Mouse (Mus musculus) megakaryocyte progenitor cell, adult 5-6 weeks (primary cell): Measurements from ENCODE around the gene Zbtb18. TPM values are rescaled to one million over a fixed set of nuclear protein-coding genes. Genes with fewer than 3 reads are reported as not detected.
"Not testable (repeated sequence)": the region's sequence is repeated elsewhere in the genome, so short reads cannot be mapped to it uniquely, and the experiment has no call there.

Experiments
- ATAC-seq: replicated peaks from 2 replicates; pipeline ENCODE4 v1.8.0; 2016; ENCODE audit warnings: mild to moderate bottlenecking, moderate TSS enrichment, inconsistent platforms; ENCODE audit not compliant: poor library complexity
- total RNA-seq, 2 experiments: library from RNA; stranded (forward) in 1 of 2; stranded (reverse) in 1 of 2; fragments of 157-497, 149-512 nt in 1 of 2; fragments of 200-1000 nt in 1 of 2; gene quantifications; 2 replicates each; pipeline versions ENCODE4 v1.2.3 to v1.2.4; 2015 to 2017

The Zbtb18 gene
- total RNA-seq, 2 experiments from 2014 or later: 55.8 to 59.1 TPM

DNA sequence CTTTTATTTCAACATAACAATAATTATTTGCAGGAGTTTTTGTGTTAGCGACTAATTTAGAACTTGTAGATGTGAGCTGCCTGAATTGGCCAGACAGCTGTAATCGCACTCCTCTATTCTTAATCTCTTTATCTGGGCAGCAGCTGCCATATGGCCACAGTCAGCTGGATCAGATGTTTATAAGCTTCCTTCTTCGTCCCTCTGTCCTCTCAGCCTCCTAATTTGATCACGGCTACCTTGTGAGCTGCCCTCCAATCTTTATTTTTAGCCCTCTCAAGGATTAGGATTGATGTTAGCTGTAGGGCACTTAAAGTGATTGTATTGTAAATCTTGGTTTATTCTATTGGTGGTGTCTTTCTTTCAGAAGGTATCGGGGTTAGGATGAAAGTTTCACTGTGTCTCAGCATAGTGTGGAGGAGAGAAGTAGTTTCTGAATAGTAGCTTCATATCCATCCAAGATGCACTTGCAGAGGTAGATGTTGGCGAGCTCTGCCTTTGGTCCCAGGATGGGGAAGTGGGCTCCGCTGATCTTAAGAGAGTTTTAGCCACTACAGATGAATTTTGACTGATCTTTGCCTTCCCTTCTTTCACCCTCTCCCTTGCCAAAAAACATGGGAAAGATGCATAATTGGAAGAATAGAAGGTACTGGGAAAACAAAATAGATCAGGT, 3.4 kb downstream of the Zbtb18 start:
- ATAC-seq: no peak

DNA sequence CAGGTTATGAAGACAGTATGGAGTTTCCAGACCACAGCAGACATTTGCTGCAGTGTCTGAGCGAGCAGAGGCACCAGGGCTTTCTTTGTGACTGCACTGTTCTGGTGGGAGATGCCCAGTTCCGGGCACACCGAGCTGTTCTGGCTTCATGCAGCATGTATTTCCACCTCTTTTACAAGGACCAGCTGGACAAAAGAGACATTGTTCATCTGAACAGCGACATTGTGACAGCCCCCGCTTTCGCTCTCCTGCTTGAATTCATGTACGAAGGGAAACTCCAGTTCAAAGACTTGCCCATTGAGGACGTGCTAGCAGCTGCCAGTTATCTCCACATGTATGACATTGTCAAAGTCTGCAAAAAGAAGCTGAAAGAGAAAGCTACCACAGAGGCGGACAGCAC, 4.9 kb downstream of the Zbtb18 start:
- no peak for ATAC-seq

DNA sequence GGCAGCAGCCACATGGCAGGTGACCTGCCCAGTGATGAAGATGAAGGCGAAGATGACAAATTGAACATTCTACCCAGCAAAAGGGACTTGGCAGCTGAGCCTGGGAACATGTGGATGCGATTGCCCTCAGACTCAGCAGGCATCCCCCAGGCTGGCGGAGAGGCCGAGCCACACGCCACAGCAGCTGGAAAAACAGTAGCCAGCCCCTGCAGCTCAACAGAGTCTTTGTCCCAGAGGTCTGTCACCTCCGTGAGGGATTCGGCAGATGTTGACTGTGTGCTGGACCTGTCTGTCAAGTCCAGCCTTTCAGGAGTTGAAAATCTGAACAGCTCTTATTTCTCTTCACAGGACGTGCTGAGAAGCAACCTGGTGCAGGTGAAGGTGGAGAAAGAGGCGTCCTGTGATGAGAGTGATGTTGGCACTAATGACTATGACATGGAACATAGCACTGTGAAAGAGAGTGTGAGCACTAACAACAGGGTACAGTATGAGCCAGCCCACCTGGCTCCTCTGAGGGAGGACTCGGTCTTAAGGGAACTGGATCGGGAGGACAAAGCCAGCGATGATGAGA, 5.5 kb downstream of the Zbtb18 start:
- no peak for ATAC-seq

DNA sequence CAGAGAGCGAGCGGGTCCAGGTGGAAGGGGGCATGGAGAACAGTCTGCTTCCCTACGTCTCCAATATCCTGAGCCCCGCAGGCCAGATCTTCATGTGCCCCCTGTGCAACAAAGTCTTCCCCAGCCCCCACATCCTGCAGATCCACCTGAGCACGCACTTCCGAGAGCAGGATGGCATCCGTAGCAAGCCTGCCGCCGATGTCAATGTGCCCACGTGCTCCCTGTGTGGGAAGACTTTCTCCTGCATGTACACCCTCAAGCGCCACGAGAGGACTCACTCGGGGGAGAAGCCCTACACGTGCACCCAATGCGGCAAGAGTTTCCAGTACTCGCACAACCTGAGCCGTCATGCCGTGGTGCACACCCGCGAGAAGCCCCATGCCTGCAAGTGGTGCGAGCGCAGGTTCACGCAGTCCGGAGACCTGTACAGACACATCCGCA, 6.0 kb downstream of the Zbtb18 start:
- ATAC-seq: no peak

DNA sequence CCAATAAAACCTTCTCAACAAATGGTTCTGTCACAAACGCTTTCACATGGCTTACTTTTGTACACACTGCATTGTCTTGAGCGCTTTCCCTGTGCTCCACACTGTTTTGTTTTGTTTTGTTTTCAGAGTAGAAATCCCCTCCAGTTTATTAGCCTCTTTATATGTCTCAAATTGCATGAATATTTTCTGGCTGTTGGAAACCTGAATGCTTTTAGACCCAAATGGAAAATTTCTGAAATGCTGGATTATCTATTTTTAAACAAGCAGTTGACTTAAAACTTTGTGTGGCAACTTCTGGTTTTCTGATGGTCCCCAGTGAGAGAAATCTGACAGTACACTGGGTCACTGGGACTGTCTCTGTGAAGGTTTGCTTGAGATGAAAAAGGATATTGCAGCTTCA, 6.8 kb downstream of the Zbtb18 start:
- ATAC-seq: no peak

DNA sequence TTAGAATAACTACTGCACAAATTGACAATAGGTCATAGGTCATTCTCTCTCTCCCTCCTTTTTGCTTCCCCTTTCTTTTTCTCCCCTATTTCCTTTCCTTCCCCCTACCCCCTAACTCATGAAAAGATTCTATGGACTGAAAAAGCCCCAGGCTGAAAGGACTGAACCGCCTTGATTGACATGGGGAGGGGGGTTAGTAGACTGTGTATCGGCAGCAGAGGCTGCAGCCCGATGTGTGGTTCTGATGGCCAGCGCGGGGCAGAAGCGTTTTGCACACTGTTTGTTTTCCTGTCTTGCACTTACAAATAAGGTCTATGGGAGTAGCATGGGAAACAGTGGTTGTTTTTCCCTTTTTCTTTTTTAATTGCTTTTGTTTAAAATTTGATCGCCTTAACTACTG, 7.7 kb downstream of the Zbtb18 start:
- ATAC-seq: not testable (repeated sequence)

DNA sequence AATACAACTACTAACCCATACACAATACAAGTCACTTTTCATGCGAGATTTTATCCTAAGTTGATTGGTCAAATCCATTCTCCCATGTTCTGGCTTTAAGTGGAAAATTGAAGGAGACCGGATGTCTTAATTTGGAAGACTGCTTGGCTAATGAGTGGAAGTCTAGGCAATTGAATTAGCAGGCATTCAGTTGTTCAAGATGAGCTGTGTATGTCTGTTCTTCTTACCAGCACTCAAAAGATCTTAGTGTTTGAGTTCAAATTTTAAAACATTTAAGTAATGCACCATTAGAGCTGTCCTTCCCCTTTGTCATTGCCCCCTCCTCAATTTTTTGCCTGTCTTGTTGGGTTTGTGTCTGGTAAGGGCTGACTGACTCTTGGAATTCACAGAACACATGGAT, 8.9 kb downstream of the Zbtb18 start:
- ATAC-seq: no peak

DNA sequence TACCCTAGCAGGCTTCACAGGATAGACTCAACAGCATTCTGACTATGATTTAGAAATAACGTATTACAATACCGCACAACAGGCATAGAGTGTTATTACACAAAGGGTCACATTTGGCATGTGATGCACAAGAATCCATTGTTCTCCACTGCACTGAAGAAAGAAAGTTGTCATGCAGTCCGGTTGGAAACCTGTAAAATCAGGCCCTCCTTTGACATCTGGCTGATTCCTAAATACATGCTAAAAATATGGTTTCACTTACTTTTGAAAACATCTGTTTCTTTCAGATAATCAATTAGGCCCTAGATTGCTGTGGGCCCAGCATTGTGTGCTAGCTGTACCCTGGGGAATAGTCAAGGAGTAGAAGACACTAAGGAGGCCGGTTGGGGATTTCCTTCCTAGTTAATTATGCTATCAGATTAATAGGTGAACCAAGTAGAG, 9.9 kb downstream of the Zbtb18 start:
- no peak for ATAC-seq

DNA sequence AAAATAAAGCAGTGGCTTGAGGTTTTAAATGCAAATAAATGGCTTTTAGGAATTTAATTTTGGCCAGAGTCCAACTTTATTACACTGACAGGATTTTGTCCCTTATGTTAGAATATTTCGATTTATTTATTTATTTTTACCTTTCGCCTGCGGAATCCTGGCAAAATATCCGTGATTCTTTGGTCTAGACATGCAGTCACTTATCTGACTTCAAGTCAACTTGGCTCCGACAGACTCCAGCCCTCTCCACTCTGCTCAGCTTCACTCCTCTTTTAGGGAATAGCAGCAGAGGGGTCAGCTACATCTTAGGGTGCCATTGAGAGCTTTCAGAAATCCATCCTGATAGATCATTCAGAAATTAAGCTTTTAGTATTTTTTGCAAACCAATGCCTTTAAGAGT, 10.8 kb downstream of the Zbtb18 start:
- ATAC-seq: no peak

DNA sequence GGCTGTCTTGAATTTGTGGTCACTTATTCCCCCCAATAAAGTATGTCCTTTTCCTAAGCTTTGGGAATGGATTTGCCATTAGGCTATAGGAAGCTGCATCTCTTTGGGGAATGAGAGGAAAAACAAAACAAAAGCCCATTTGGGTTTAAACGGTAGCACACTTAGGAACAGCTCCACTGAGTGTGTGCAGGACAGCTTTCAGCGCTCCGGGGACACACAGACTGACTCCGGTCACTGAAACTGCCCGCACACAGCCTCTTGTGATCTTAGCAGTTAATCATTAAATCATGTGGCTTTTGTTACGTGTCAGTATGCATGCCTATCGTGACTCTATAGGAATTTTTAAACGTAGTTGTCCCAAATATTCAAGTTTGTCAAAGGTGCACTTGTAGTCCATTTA, 11.7 kb downstream of the Zbtb18 start:
- ATAC-seq: no peak

DNA sequence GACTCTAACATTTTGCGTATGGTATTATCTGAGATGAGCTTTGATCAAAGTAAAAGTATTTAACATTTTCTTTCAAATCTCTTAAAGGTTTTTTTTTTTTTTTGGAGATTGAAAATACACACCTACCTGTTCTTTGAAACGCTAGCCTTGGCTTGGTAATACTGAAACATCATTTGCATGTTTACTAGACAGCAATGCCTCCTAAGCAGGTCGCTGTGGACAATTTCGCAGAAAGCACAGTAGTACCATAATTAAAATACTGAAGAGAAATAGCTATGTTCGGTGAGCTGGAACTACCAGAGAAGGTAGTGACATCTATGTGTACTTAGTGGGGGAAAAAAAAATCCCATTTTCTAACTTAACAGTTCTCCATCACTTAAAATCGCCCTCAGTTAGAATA, 12.3 kb downstream of the Zbtb18 start:
- ATAC-seq: no peak

DNA sequence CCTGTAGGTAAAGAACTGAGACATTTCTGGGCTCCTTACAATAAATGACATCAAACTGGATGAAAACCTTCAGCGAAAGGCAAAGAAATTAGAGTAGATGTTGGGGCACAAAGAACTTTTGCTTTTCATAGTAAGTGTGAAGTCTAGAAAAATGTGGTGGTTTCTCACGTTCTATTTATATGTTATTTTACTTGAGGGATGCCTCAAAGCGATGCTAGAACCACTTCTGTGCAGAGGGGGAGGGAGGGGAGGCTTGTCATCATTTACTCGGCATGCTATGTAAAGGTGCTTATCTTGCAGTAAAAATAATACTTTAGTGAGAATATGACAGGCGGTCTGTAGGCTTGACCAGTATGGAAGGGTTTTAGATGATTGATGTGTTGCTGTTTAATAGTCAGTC, 13.3 kb downstream of the Zbtb18 start:
- no peak for ATAC-seq

DNA sequence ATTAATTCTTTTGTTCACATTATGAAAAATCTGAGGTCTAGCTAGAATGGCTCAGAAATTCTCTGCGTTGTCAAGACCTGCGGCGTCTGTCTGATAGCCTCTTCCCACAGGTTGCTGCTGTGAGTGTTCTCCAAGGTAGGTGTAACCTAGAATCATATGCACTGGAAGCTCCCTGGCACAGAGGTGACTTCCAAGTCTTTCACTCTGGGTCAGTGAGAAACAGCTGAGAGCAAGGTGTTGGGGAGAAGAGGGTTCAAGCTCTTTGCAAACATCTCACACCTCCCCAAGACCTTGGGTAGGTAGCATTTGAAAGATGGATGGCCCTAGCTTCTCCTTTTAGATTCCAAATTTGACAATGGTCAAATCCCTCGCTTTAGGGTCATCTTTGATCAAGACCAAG, 14.1 kb downstream of the Zbtb18 start:
- ATAC-seq: no peak

DNA sequence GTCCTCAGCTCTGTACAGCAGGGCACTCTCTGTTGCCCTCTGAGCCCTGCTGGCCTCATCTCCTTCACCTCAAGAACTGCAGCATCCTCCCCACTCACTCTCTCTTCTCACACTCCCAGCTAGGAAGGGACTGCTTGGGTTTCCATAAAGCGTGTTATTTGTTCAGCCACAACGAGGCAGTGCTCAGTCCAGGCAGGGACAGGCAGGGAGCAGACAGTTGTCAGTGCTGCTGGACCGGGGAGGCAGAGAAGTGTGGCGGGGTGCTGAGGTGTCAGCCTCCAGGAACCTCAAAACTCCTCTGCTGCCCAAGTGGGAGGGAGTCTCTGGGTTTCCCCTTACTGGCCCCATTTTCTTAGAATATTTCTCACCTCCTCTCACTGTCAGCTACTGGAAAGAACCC, 14.6 kb downstream of the Zbtb18 start:
- ATAC-seq: peak; percentile 44

DNA sequence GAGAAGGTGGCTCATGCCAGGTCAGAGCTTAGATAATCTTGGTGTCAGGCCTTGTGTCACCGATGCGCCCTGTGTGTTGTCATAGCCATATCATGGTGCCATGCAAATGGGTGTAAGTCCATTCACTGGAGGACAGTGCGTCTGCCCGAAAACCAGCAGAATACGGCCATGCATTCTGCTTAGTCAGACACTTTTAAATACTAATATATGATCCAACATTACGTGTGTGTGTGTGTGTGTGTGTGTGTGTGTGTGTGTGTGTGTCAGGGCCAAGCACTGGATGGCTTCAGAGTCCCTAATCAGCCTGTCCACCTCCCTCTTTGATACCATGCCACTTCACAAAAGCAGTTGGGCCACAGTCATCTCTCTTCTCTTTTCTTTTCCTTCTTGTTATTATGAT, 15.8 kb downstream of the Zbtb18 start:
- no peak for ATAC-seq

DNA sequence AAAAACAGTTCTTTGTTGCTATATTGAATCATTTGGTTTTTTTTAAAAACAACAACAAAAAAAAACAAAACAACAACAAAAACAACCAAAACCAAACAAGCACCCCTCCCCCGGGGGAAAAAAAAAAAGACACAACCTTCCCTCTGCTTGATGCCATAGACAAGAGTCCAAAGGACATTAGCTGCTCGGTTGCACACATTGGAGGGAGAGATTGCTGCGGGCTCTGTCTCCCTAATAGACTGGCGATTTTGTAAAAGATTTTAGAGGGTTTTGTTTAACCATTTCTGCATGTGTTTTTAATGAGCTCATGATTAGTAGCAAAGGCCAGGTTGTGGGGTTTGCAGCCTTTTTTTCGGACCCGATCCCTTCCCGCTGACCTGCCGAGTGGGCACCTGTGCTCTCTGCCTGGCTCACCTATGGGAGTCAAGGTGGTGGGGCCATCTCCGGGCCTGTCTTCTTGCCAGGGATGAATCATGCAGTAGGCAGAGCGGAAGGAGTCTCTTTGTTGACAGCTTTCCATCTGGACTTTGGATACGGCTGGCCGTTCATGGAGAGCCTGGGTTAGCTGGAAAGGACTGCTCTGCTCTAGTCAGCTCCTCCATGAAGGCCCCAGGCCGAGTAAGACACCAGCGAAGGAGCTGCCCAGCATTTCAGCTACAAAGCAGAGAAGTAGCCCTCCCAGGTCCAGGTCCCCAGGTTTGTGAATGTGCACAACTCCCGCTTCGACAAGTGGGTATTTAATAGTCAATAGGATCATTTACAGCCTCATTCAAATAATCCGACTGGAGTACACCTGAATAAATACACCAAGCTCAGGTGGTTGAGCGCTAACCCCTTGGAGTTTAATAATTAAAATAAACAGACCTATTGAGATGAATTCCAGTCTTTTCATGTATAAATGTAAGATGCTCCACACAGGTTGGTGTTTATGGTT, 16.6 kb downstream of the Zbtb18 start:
- ATAC-seq: no peak

DNA sequence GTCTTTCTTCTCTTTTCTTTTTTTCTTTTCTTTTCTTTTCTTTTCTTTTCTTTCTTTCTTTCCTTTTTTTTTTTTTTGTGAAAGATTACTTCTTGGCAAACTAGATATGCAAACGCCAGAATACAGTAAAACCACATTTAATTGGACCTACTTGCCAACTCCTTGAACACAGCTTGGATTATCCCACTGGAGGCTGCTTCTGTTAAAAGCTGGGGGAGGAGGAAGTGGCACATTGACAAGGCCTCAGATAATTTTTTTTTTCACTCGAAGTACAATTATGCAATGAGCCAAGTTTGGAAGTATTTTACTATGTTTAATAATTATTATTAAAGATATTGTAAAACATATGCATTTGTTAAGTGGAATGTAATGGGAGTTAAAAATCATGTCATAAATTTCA, 17.4 kb downstream of the Zbtb18 start:
- ATAC-seq: no peak

DNA sequence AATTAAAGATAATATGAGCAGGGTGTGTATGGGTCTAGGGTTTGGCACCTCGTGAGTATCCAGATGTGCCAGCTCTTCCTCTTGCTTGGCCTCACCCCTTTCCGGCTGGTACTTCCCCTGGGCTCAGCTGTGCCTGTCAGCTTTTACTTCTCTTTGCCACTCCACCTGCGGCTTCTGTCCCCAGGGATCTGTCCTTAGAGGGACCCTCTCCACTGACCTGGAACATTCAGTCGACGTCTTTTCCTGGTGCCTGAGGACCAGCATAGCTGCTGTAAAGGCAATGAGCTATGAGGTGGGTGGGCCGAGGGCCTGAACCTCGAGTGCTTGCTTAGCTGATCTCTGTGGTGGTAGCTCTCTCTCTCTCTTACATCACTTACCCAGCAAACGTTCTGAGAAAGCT, 25.0 kb downstream of the Zbtb18 start:
- ATAC-seq: peak; percentile 83

DNA sequence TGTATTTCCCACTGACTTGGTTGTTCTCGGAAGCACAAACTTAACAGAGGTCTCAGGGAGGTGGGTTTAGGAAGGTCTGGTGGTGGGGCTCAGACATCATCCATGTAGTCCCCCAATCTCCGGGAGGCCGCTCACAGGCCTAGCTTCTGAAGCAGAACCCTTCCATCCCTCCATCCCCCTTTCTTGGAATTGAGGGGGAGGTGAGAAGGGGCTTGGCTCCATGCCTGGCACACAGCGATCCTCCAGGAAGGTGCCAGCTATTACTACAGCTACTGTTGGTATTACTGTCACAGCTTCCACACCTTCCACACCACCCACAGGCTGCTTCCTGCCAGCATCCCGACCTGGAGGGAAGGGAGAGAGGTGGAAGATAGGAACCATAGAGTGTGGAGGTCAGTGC, 26.3 kb downstream of the Zbtb18 start:
- no peak for ATAC-seq

DNA sequence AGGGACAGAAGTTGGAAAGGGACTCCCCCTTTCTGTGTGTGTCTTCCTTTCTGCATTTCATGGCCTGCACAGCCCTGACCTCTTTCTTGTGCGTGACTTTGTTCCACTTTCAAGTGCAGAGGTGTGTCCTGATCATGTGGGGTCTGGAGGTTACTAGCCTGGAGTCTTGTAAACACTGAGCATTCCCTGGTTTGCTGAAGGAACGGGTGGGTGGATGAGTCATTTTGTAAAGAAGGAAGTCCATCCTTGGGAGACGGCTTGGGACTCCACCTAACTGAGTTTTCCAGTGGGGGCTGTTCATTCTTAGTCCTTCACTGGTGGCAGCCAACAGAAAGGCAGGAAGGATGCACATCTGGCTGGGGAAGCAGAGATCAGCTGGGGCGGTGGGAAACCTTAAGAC, 27.9 kb downstream of the Zbtb18 start:
- no peak for ATAC-seq

DNA sequence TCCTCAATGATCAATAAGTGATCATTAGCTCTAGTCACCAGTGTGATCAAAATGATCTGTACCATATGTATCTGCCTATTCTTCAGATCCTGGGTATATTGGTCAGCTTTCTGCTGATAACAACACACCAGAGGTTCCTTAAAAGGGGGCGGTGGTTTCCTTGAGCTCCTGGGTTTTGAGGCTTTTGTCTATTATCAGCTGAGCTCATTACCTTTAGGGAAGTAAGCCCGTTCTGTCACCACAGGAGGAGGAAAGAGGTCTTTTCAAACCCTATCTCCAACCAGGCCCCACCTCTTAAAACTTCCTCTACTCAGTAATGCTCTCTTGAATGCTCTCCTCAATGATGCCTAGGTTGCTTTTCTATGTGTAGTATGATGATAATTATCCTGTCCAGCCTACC, 28.8 kb downstream of the Zbtb18 start:
- ATAC-seq: peak; percentile 56
